Mouse (Mus musculus) inflammation-experienced regulatory T-cells, adult 6 months (primary cell): ENCODE data around the gene Morn4. TPM values are rescaled to one million over a fixed set of nuclear protein-coding genes. Genes with fewer than 3 reads are reported as not detected.

Experiments used
- ATAC-seq: one replicate; pipeline ENCODE4 v1.8.0; 2017
- polyA plus RNA-seq, 3 experiments: library from polyadenylated mRNA; unstranded; fragments of 100-300 nt; shearing (Covaris generic); gene quantifications; one replicate each; pipeline ENCODE4 v1.2.1; 2017

Morn4 gene
- under 1 TPM; 0.55 to 0.75 (median 0.65) TPM for polyA plus RNA-seq

DNA sequence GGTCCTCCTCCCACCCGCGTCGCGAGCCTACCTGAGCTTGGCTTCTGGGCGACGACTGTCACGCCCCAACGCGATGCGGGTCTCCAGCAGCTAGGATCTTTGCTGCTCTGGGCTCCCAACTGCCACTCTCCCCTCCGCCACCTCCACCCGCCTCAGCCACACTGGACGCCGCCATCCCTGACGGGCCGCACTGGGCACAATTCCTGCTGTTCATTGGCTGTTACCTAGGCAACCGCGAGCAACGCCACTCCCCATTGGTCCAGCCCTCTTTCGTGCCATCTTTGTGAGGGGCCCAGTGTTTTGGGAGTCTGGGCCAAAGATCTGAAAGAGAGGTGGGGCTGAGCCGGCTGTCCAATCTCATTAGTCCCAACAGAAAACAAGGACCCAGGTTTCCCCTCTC, at the start of gene Morn4:
Gene Morn4, minus strand, starts transcription at position 192 of the 400 bp plus-strand sequence.
- ATAC-seq = no peak

DNA sequence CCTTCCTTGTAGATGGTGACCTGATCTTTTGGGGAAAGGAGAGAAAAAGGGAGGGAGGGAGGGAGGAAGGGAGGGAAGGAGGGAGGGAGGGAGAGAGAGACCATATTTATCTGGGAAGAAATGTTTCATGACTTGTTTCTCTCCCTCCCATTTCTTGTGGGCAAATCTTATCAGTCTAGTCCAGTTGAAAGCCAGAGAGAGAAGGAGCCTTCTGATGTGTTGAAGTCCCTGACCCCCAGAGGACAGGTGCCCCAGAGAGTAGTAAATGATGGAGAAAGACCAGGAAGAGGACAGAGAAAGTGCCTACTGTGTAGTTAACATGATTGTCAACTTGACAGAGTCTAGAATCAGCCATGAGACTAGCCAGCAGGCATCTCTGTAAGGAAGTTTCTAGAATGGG, 48.9 kb upstream of the Morn4 start:
- ATAC-seq = no peak

DNA sequence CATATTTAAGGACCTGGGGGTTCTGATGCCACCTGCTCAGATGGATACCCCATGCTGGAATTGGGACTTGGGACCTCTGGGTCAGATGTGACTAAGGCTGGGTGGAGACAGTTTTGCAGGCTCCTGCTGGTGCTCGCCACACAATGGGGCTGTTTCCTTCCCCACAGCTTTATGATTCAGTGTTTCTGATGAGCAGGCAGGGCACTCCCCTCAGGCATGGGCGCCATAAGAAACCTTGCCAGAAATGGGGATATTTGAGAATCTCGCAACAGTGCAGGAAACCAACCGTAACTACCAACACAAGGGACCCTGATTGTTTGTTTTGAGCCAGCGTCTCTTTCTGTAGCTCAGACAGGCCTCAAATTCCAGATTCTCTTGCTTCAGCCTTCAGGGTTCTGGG, 44.9 kb upstream of the Morn4 start:
- no peak for ATAC-seq

DNA sequence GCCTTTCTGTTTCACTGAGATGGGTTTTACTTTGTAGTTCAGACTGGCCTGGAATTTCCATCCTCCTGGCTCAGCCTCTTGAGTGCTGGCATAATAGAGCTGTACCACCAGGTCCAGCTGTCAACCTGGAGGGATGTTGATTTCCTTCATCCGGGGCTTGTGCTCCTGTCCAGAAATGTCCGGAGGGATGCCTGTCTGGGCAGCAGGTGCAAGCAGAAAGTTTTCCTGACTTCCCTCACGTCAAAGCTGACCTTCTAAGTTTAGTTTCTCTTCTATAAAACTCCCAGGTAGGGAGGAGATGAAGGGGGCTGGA, 44.1 kb upstream of the Morn4 start:
- no peak for ATAC-seq

DNA sequence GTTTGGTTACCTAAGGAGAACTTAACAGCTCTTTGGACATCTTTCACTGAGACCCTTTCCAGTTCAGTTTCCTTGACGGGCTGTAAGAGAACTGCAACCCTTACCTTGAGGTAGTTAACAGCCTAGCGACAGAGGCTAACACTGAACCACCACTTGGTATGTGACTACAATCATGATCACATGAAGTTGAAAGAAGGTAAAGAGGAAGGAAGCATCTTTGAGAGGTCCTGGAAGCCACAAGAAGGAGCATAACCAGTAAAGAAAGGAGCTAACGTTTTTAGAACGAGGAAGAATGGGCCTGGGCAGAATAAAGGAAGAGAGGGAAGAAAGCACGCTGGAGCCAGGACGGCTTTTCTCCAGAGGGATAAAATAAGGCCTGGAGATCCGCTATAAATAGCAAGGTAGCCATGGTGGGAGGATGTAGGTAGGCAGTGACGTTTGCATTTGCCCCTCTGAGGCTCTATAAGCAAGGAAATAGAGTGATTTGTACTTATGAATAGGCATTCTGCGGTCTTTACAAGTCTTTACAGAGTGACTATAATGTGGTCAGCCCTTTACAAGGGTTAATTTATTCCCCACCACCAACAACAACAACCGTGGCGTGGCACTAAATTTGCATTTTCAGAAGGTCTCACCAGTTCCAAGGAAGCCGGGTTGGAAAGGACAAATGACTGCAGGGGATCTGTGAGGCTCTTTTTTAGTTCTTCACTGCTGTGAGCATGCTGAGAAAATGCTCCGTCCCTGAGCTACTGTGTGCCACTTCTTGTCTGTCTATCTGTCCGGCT, 43.5 kb upstream of the Morn4 start:
- ATAC-seq = peak; percentile 20

DNA sequence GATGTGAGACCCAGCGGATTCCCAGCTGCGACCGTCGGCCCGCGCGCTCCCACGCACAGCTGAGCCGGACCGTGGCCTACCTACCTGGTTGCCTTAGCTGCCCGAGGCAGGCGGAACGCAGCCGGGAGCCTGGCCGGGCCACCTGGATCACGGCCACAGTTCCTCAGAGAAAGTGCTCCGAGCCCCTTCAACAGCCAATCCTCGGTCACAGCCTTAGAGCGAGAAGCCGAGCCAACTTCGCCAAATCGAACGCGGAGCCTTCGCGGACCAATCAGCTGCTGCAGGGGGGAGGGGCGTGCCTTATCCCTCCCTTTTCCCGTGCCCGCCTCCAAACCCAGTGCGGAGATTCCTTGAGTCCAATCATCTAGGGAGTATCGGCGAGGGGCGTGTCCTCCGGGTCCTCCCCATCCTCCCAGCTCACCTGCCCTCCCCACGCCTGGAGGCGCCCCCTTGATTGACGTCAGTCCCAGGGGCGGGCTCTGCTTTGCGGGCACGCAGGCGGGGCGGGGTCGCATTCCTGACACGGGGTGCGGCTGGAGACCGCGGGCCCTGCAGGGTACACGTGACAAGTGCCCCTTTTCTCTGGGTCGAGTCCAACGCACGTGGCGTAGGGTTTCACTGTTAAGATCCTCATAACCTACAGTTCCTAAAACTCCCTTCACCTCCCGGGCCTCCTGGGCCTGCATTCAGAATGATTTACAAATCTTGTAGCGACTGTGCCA, 42.8 kb upstream of the Morn4 start, which contains the start of gene Avpi1:
Gene Avpi1, minus strand, starts transcription at position 273 of the 722 bp plus-strand sequence.
- peak; percentile 91 for ATAC-seq

DNA sequence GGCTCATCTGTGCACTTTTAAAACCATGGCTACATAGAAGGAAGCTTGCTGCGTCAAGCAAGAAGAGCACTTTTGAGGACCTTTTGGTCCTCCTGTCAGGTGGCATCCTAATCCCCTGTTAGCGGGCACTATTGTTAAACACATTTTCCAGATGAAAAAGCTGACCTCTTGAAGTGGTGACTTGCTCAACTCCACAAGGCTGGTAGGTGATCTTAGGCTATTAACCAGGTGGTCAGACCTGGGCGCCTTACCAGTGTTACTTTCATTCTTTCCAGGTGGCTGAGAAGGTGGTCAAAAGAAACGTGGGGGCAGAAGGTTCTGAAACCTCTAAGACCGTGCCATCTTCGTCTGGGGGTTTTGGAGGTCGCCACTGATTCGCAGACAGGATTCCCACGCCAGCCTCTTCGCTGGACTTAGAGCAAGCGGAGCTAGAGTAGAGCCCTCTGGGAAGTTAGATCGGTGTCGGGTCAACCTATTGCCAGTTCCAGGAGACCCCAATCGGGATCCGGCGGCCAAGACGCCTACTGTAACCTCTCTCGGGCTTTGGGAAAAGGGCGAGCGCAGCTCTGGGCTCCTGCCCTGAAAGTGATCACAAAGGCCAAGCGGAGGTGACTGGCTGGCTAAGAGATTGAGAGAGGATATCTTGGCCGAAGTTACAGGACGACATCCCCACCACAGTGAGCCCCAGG, 42.0 kb upstream of the Morn4 start:
- no peak for ATAC-seq

DNA sequence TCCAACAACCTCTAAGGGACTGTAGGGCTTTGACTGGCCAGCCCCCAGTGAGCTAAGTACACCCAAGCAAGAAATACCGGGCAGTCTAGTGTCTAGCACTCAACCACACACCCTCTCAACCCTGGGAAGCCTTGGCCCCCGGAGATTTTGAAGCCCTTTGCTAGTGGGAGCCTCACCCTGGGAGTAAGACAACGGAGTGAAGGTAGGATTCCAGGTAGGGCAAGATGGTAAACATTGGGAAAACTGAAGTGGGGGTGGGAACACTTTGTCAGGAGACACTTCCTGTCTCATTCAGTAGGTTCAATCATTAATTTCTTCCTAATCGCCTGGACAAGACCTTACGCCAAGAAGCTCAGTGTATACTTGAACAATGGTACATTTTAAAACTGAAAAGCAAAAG, 40.9 kb upstream of the Morn4 start:
- ATAC-seq = no peak

DNA sequence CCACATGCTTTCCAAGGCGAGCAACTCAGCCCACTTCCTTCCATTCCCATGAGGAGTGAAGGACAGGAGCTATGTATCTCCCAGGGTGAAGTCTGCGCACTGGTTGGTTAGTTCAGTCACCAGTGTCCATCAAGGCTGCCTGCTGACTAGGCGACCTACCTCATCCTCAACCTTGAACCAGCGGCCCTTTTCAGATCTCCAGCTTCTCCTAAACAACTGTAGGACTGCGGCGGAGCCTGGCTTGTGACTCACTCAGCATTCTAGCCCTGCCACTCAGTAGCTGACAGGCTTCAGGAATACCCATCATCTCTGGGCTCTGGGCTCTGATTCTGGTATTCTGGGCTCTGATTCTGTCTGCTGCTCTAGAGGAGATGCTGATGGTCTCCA, 40.1 kb upstream of the Morn4 start:
- ATAC-seq = no peak

DNA sequence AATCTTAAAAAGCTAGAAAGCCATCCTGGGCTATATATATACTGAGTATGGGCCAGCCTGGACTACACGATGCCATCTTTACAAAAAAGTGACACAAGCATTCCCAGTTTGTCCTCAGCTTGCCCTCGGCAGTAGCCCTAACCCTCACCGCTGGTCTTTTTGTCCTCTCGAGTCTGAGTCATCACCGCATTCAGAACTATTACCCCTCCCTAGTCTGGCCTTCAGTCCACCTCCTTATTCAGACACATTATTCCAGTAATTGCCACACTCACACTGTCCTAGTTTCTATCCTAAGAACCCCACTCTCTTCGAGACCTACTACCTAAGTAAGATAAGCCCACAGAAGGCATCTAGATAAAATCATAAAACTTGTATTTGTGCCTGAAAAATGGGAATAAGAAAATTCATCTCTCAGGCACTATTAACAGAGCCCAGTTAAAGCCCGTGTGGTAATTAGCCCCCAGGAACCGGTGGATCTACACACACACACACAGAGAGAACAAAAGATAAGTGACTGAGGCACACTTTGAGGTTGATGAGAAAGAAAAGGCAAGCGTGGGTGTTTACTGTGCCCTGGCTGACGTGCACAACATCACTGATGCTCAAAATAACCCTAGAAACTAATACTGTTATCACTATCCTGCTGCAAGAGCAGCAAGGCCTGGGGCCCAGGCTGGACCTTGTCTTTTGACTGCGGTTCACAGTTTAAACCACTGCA, 39.5 kb upstream of the Morn4 start:
- ATAC-seq = no peak

DNA sequence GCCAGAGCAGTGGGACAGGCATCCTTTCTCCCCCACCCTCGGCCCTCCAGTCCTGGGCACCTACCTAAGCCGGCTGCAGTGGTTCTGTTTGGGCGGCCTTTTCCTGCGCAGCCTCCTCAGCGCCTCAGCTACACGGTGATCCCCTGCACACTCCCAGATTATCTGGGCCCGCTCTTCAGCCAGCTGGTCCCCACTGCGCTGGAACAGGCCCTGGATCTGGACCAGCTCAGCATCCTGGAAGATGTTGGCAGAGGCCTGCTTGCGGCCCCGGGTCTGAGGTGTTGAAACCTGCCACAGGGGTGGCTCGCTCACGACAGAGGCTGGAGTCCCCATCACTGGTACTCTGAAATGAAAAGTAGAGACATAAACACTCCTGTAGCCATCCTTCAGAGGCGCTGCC, 38.5 kb upstream of the Morn4 start:
- ATAC-seq = no peak

DNA sequence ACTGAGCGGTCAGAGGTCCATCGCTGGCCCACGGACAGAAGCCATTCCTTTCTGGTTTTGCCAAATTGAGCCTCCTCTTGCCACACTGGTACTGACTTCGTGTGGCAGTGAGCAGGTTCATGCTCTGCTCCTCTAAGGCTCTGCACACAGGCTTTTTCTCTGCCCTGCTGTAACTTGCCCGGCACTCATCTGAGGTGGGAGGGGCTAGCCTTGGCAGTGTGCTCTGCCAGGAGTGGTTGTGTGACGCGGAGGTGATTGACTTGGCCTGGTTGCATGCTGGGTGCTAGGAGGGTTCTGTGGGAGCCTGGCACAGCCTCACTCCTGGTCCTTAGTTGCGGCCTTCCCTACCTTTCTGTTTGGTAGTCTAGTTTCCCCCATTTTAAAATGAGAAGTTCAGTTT, 34.3 kb upstream of the Morn4 start:
- ATAC-seq = no peak

DNA sequence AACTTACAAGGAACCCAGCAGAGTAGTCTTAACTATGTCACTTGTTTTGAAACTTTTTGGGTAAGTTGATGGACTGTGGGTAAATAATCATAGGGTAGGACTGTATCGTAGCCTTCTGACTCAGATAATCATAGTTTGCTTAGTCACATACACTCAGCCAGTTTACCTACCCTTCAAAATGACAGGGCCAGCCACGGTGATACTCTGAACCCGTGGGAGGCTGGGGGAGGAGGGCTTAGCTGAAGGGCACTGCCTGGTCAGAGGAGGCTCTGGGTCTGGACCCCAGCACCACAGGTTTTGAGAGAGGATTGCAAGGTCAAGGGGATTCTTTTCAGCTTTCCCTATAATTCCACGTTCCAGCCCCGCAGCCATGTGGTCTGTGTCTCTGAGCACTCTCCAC, 32.4 kb upstream of the Morn4 start:
- no peak for ATAC-seq

DNA sequence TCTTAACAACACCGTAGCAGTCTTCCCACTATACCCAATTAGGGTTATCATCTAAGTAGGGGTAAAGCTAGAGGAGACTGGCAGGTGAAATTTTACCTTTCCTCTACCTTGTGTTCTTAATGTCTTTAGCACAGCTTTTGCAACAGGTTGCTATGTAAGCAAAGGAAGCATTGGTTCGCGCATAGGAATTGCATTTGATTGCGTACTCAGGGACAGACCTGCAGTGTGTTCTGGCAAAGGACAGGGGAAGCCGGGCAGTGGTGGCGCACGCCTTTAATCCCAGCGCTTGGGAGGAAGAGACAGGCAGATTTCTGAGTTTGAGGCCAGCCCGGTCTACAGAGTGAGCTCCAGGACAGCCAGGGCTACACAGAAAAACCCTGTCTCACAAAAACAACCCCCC, 32.0 kb upstream of the Morn4 start:
- no peak for ATAC-seq

DNA sequence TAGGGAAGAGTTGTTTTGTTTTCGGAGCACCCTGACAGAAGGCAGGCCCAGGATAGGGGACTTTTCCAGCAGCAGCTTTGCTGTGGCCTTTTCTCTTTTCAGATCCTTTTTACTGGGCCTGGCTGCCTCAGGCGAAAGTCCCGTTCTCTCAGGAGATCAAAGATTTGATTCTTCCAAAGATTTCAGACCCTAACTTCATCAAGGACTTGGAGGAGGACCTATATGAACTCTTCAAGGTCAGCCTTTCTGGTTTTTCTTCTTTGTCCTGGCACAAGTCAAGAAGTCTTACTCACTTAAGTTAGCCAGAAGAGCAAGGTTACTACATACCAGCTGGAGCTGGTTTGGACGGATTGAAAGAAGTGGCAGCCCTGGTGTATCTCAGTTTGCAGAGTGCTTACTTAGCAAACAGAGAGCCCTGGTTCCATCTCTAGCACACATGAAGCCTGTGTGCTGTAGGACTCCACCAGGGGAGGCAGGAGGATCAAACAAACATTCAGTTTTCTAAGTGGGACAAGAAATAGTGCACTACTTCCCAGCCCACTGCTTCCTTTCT, 29.7 kb upstream of the Morn4 start:
- ATAC-seq = no peak

DNA sequence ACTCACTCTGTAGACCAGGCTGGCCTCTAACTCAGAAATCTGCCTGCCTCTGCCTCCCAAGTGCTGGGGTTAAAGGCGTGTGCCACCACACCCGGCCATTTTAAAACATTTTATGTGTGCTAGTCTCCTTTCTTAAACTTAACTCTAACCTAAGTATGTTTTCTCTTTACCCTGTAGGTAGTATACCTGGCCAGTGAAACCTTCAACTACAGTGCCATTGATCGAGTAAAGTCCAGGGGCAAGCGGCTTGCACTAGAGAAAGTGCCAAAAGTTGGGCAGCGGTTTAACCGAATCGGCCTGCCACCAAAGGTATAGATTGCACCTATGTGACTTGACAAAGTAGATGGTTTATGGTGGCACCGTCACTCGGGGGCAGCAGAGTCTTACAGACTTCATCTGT, 18.5 kb upstream of the Morn4 start:
- no peak for ATAC-seq

DNA sequence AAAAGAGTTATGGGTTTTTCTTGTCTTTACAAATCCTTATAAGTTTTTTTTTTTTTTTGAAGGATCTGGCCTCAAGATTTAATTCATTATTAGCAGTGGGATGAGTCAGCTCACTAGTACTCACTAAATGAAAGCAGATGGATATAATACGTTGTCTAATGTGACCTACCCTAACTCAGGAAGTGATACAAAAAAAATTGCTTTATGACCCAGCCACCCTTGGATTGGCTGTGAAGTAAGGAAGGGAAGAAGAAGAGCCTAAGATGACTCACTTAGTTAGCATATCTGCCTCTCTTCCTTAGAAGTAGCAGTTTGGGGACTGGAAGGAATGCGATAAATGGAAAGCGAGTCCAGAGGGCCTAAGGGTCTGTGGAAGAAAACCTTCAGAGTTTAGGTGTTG, 13.2 kb upstream of the Morn4 start:
- no peak for ATAC-seq

DNA sequence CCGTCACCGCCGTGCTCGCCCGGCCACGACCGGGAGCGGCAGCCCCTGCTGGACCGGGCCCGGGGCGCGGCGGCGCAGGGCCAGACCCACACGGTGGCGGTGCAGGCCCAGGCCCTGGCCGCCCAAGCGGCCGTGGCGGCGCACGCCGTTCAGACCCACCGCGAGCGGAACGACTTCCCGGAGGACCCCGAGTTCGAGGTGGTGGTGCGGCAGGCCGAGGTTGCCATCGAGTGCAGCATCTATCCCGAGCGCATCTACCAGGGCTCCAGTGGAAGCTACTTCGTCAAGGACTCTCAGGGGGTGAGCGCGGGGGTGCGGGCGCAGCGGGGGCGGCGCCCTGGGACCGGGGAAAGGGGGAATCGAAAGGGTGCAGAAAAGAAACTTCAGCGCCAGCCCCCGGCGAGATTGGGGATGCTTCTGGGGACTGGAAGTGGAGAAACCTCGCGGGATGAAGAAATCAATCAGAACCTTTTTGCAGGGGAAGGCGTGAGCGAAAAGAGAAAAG, 4.5 kb upstream of the Morn4 start:
- peak; percentile 11 for ATAC-seq

DNA sequence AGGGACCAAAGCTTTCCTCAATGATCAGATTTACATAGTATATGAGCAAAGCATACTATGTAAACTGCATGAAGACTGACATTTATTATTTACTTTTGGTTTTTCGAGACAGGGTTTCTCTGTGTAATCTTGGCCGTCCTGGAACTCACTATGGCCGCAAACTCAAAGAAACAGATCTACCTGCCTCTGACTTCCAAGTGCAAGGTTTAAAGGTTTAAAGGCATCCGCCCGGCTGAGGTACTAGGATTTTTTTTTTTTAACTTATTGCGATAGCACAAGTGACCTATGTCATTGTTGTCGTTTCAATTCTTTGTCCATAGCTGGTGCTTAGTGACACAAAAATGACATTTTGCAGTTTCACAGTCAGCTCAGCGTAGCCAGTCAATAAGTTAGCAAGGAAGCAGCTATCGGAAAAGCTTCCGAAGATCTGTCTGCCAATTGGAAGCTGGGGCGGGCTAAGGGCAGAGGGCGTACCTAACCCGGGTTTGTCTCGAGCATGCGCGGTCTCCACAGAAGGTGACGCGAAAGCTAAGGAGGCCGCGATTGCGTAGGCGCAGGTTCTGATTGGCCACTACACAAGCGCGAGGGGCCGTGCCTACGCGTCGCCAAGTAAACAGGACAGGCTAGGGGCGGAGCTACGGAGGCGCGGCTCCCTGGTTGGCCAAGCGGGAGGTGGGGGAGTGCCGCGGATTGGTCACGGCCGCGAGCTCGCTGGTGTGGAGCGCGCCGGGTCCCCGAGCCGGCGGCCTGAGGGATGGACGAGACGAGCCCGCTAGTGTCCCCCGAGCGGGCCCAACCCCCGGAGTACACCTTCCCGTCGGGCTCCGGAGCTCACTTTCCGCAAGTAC, 3.8 kb upstream of the Morn4 start, which contains the start of gene Pi4k2a:
Gene Pi4k2a, plus strand, starts transcription at position 723 of the 848 bp plus-strand sequence.
- ATAC-seq = peak; percentile 94

DNA sequence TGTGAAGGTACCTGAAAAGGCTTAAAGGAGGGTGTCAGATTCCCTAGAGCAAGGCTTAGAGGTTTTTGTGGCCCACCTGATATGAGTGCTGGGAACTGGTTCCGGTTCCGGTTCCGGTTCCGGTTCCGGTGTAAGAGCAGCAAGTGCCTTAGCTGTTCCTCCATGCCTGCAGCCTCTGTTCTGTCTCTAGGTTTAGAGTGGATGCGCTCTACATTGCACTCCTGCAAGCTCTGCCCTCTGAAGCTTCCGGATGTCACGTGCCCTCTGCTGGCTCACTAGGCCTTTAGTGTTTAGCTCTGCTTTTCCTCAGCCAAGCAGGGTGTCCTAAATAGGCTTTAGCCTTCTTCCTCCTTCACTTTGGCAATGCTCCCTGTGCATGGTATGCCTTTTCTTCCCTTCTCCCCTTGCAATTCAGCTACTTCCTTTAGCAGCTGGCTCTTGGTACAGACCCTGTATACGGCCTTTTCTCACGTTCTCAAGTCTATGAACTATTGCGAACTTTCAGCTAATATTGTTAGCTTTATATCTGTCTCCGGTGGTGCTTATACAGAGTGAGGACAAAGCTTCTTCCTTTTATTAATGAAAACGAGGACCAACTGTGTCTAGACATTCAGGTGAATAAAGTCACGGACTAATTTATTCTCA, 3.1 kb upstream of the Morn4 start:
- ATAC-seq = peak; percentile 51

DNA sequence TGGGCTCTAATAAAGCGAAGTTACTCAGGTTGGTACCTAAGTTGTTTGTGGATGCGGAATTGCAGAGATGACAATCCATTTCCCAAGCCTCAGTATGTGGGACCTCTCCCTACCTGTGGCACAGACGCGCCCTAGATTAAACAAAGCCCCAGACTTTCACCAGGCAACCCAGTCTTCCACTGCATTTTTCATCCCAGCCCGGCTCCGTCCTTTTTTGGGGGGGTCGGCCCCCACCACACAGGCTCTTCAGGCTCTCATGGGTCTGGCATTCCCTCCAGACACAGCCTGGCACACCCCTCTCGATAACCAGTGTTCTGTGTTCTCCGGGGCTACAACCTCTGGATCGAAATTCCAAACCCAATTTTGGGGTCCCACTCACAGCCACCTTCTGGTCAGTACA, 467 bp downstream of the Morn4 start:
- no peak for ATAC-seq
